Mouse (Mus musculus) bone marrow, adult 2 months (tissue): ENCODE data around the gene Phox2a. TPM values are rescaled to one million over a fixed set of nuclear protein-coding genes. Genes with fewer than 3 reads are reported as not detected.

ENCODE experiments used
- H3K27ac ChIP-seq: fragments of 200-500 bp; 2 replicates; pipeline ENCODE4 v1.5.1; 2012; ENCODE audit warnings: low read depth, mild to moderate bottlenecking, control low read depth, inconsistent platforms, low read length; ENCODE audit not compliant: control insufficient read depth, poor library complexity, insufficient read depth
- H3K4me1 ChIP-seq: fragments of 200-500 bp; 2 replicates; pipeline ENCODE4 v1.6.1; 2011; ENCODE audit warnings: low read length; ENCODE audit not compliant: control insufficient read depth, insufficient read depth
- H3K4me3 ChIP-seq: fragments of 200-500 bp; replicated peaks from 2 replicates; pipeline ENCODE3; 2011; ENCODE audit warnings: mild to moderate bottlenecking, low read depth, low read length, control low read depth; ENCODE audit not compliant: control insufficient read depth
- CTCF ChIP-seq: fragments of 200-500 bp; IDR thresholded peaks from 2 replicates; pipeline ENCODE4 v1.5.1; 2011; ENCODE audit warnings: low read length, control low read depth; ENCODE audit not compliant: control insufficient read depth, insufficient read depth
- POLR2A ChIP-seq: fragments of 200-500 bp; IDR thresholded peaks from 2 replicates; pipeline ENCODE4 v1.6.1; 2011; ENCODE audit warnings: low read depth, mild to moderate bottlenecking, control low read depth, low read length, borderline replicate concordance; ENCODE audit not compliant: control insufficient read depth
- WGBS: fragments of 180-500 bp; shearing (Covaris S2); methylation state at CpG from one replicate; pipeline ENCODE4 v1.1.7; 2018; 5-methylcytosine and 5-hydroxymethylcytosine counted together
- polyA plus RNA-seq: library from polyadenylated mRNA; stranded (reverse); fragments of >200 nt; gene quantifications from 2 replicates; pipeline ENCODE4 v1.2.4, GENCODE M21; 2011; ENCODE audit warnings: low replicate concordance; ENCODE audit not compliant: missing spikeins, insufficient read depth, insufficient read length

Gene Phox2a
- polyA plus RNA-seq, 1 experiment, result not detected

- Histone ChIP-seq H3K27ac (no peak overlapping the region), H3K4me1 (no peaks in the 10 kb centered on the region), H3K4me3 (no peak overlapping the region)
- no peak for TF ChIP-seq CTCF
- no peak for TF ChIP-seq POLR2A
- WGBS, result 86% methylated on average over 11 of the region's 11 CpGs
These were observed 48.6 kb downstream of the Phox2a start for GRCm38 (mm10) chr7:101866491-101867265.

- H3K27ac ChIP-seq, result no peak overlapping the region
- no peaks in the 10 kb centered on the region for H3K4me1 ChIP-seq
- no peak for TF ChIP-seq POLR2A
- TF ChIP-seq CTCF, result no peak
- WGBS, result 90% methylated on average over 4 of the region's 4 CpGs
- no peak overlapping the region for H3K4me3 ChIP-seq
These were observed 49.4 kb downstream of the Phox2a start for GRCm38 (mm10) chr7:101867482-101867881.

- WGBS, result 70% methylated on average over 13 of the region's 13 CpGs
- no peak overlapping the region for H3K27ac ChIP-seq
- no peak overlapping the region for H3K4me3 ChIP-seq
- no peaks in the 10 kb centered on the region; the same call in 1 of the 2 replicates for H3K4me1 ChIP-seq
- TF ChIP-seq CTCF, result no peak
- TF ChIP-seq POLR2A, result no peak
These were observed 50.4 kb downstream of the Phox2a start for GRCm38 (mm10) chr7:101868241-101869162.

- 85% methylated on average over 7 of the region's 7 CpGs for WGBS
- Histone ChIP-seq H3K27ac (no peak overlapping the region), H3K4me1 (no peaks in the 10 kb centered on the region; the same call in 1 of the 2 replicates), H3K4me3 (no peak overlapping the region)
- TF ChIP-seq POLR2A (no peak), CTCF (no peak)
These were observed 51.0 kb downstream of the Phox2a start for GRCm38 (mm10) chr7:101869163-101869500.

- WGBS, result 74% methylated on average over 2 of the region's 2 CpGs
- TF ChIP-seq CTCF (no peak), POLR2A (no peak)
- H3K27ac ChIP-seq, result no peak within 1 kb of the TSS
- no peak within 1 kb of the TSS for H3K4me3 ChIP-seq
- no peaks in the 10 kb centered on the region; the same call in 1 of the 2 replicates for H3K4me1 ChIP-seq
These were observed 52.5 kb downstream of the Phox2a start, which contains the start of gene Folr1 for GRCm38 (mm10) chr7:101870629-101871028. TSS of gene Folr1 (minus strand) at chr7:101870788.

GRCm38 (mm10) chr7:101871296-101871695 is 53.2 kb downstream of the Phox2a start:
- Histone ChIP-seq H3K4me3 (no peak overlapping the region), H3K27ac (no peak overlapping the region), H3K4me1 (no peaks in the 10 kb centered on the region; the same call in 1 of the 2 replicates)
- 69% methylated on average over 3 of the region's 3 CpGs for WGBS
- no peak for TF ChIP-seq CTCF
- no peak for TF ChIP-seq POLR2A

Other genes with a start within 250 kb of the Phox2a start
- 0.99 TPM in 1 of 2 replicates, not detected in the other for gene Art2b, start 232.7 kb upstream of the Phox2a start, polyA plus RNA-seq
- gene Clpb, start 154.7 kb upstream of the Phox2a start, polyA plus RNA-seq, result 5.0 and 12.5 TPM in 2 replicates
- gene Inppl1, start 19.9 kb downstream of the Phox2a start, polyA plus RNA-seq, result 9.4 and 22.7 TPM in 2 replicates
- gene Folr2, start 38.9 kb downstream of the Phox2a start, polyA plus RNA-seq, result 0.92 and 3.3 TPM in 2 replicates
- 79.0 and 97.5 TPM in 2 replicates for gene Anapc15, start 45.4 kb downstream of the Phox2a start, polyA plus RNA-seq
- gene Folr1, start 52.5 kb downstream of the Phox2a start, polyA plus RNA-seq, result 6.8 TPM in 1 of 2 replicates, not detected in the other
- 53.6 and 78.1 TPM in 2 replicates for gene Lamtor1, start 87.6 kb downstream of the Phox2a start, polyA plus RNA-seq
- gene Tomt, start 88.0 kb downstream of the Phox2a start, polyA plus RNA-seq, result not detected in 2 replicates
- gene Lrrc51, start 115.6 kb downstream of the Phox2a start, polyA plus RNA-seq, result not detected in 2 replicates
- 82.2 and 130 TPM in 2 replicates for gene Numa1, start 115.8 kb downstream of the Phox2a start, polyA plus RNA-seq
- 12.9 and 17.6 TPM in 2 replicates for gene Il18bp, start 200.4 kb downstream of the Phox2a start, polyA plus RNA-seq
- gene Rnf121, start 247.2 kb downstream of the Phox2a start, polyA plus RNA-seq, result 10.0 and 12.9 TPM in 2 replicates
- gene Xndc1, start 247.2 kb downstream of the Phox2a start, polyA plus RNA-seq, result 33.8 and 35.5 TPM in 2 replicates
- gene Xntrpc, start 247.4 kb downstream of the Phox2a start, polyA plus RNA-seq, result 1.0 and 3.2 TPM in 2 replicates